Mouse (Mus musculus): ENCODE results near the gene Ngfr. TPM values are rescaled to one million over a fixed set of nuclear protein-coding genes. Genes with fewer than 3 reads are reported as not detected.
A peak's percentile ranks its signal among the peaks of the same experiment; 100 is the strongest.

Ngfr gene
- polyA plus RNA-seq, 1 experiment, result 0.01 TPM

GRCm38 (mm10) chr11:95575791-95576190 lies 11.7 kb downstream of the Ngfr start:
- Histone ChIP-seq H3K4me2 (ENCODE audit: low read depth) (no peak overlapping the region), H3K36me3 (ENCODE audit: control insufficient read depth, insufficient read depth) (no peaks in the 10 kb centered on the region), H3ac (ENCODE audit: control insufficient read depth, insufficient read length) (no peak overlapping the region), H3K27me3 (ENCODE audit: control insufficient read depth, insufficient read depth, insufficient read length) (peaks cover 46% of the 10 kb centered on the region), H3K4me3 (no peak overlapping the region), H3K79me2 (ENCODE audit: control insufficient read depth, insufficient read depth) (no peaks in the 10 kb centered on the region)
- TF ChIP-seq REST (IDR thresholded peaks at IDR 0.05; ENCODE audit: insufficient read depth, insufficient read length) (no peak), SRF (IDR thresholded peaks at IDR 0.05; ENCODE audit: control insufficient read depth, insufficient read length, low read depth) (no peak), TCF3 (IDR thresholded peaks at IDR 0.05; ENCODE audit: insufficient read length, low read depth) (no peak)

GRCm38 (mm10) chr11:95574786-95575334 lies 12.7 kb downstream of the Ngfr start:
- Histone ChIP-seq H3K79me2 (ENCODE audit: control insufficient read depth, insufficient read depth) (no peaks in the 10 kb centered on the region), H3K4me2 (ENCODE audit: low read depth) (no peak overlapping the region), H3K27me3 (ENCODE audit: control insufficient read depth, insufficient read depth, insufficient read length) (peaks cover 46% of the 10 kb centered on the region), H3K36me3 (ENCODE audit: control insufficient read depth, insufficient read depth) (no peaks in the 10 kb centered on the region), H3K4me3 (no peak overlapping the region), H3ac (ENCODE audit: control insufficient read depth, insufficient read length) (no peak overlapping the region)
- TF ChIP-seq MYOG (IDR thresholded peaks at IDR 0.05; ENCODE audit: control insufficient read depth in 1 of 3, insufficient read depth in 1 of 3, insufficient read length in 2 of 3, low read depth in 2 of 3) (peak in 1 of 3 experiments; percentile 16), TCF3 (IDR thresholded peaks at IDR 0.05; ENCODE audit: insufficient read length, low read depth) (no peak), USF1 (IDR thresholded peaks at IDR 0.05; ENCODE audit: low read depth) (no peak), REST (IDR thresholded peaks at IDR 0.05; ENCODE audit: insufficient read depth, insufficient read length) (no peak), MYOD1 (IDR thresholded peaks at IDR 0.05; ENCODE audit: control insufficient read depth in 1 of 3, insufficient read length in 2 of 3, low read depth in 2 of 3) (peak in 1 of 3 experiments; percentile 28), E2F4 (IDR thresholded peaks at IDR 0.05; ENCODE audit: insufficient read depth) (no peak)

- Histone ChIP-seq H3K27me3 (ENCODE audit: control insufficient read depth, insufficient read depth, insufficient read length) (peaks cover 30% of the 10 kb centered on the region), H3K4me2 (ENCODE audit: low read depth) (no peak overlapping the region), H3K36me3 (ENCODE audit: control insufficient read depth, insufficient read depth) (no peaks in the 10 kb centered on the region), H3K4me3 (no peak overlapping the region), H3ac (ENCODE audit: control insufficient read depth, insufficient read length) (no peak overlapping the region), H3K79me2 (ENCODE audit: control insufficient read depth, insufficient read depth) (no peaks in the 10 kb centered on the region)
- TF ChIP-seq TCF12 (IDR thresholded peaks at IDR 0.05; ENCODE audit: insufficient read depth, poor library complexity, severe bottlenecking) (no peak), MAX (IDR thresholded peaks at IDR 0.05; ENCODE audit: low read depth) (no peak), MYOD1 (IDR thresholded peaks at IDR 0.05; ENCODE audit: control insufficient read depth in 1 of 3, insufficient read length in 2 of 3, low read depth in 2 of 3) (no peak)
Measured at GRCm38 (mm10) chr11:95572227-95572626, 15.3 kb downstream of the Ngfr start.

GRCm38 (mm10) chr11:95571755-95572154 lies 15.8 kb downstream of the Ngfr start:
- H3K27me3 ChIP-seq (ENCODE audit: control insufficient read depth, insufficient read depth, insufficient read length), result peaks cover 30% of the 10 kb centered on the region
- no peak overlapping the region for H3K4me3 ChIP-seq
- no peaks in the 10 kb centered on the region for H3K36me3 ChIP-seq (ENCODE audit: control insufficient read depth, insufficient read depth)
- H3K79me2 ChIP-seq (ENCODE audit: control insufficient read depth, insufficient read depth), result no peaks in the 10 kb centered on the region
- peak in 1 of 3 experiments; percentile 89 for TF ChIP-seq MYOG (IDR thresholded peaks at IDR 0.05; ENCODE audit: control insufficient read depth in 1 of 3, insufficient read depth in 1 of 3, insufficient read length in 2 of 3, low read depth in 2 of 3)
- TF ChIP-seq USF1 (IDR thresholded peaks at IDR 0.05; ENCODE audit: low read depth), result no peak
- no peak for TF ChIP-seq REST (IDR thresholded peaks at IDR 0.05; ENCODE audit: insufficient read depth, insufficient read length)
- TF ChIP-seq MYOD1 (IDR thresholded peaks at IDR 0.05; ENCODE audit: control insufficient read depth in 1 of 3, insufficient read length in 2 of 3, low read depth in 2 of 3), result peak in 2 of 3 experiments; percentile 52 to 72
- no peak overlapping the region for H3ac ChIP-seq (ENCODE audit: control insufficient read depth, insufficient read length)
- no peak overlapping the region for H3K4me2 ChIP-seq (ENCODE audit: low read depth)

GRCm38 (mm10) chr11:95570827-95571619 lies 16.5 kb downstream of the Ngfr start:
- no peak overlapping the region for H3K4me3 ChIP-seq
- peak overlapping the region; percentile 2 for H3K4me2 ChIP-seq (ENCODE audit: low read depth)
- peaks cover 30% of the 10 kb centered on the region for H3K27me3 ChIP-seq (ENCODE audit: control insufficient read depth, insufficient read depth, insufficient read length)
- H3ac ChIP-seq (ENCODE audit: control insufficient read depth, insufficient read length), result no peak overlapping the region
- H3K36me3 ChIP-seq (ENCODE audit: control insufficient read depth, insufficient read depth), result no peaks in the 10 kb centered on the region
- TF ChIP-seq MAX (IDR thresholded peaks at IDR 0.05; ENCODE audit: low read depth), result no peak
- H3K79me2 ChIP-seq (ENCODE audit: control insufficient read depth, insufficient read depth), result no peaks in the 10 kb centered on the region

GRCm38 (mm10) chr11:95569908-95570307 lies 17.6 kb downstream of the Ngfr start:
- Histone ChIP-seq H3K4me3 (no peak overlapping the region), H3K36me3 (ENCODE audit: control insufficient read depth, insufficient read depth) (no peaks in the 10 kb centered on the region), H3ac (ENCODE audit: control insufficient read depth, insufficient read length) (no peak overlapping the region), H3K79me2 (ENCODE audit: control insufficient read depth, insufficient read depth) (no peaks in the 10 kb centered on the region), H3K27me3 (ENCODE audit: control insufficient read depth, insufficient read depth, insufficient read length) (peaks cover 26% of the 10 kb centered on the region), H3K4me2 (ENCODE audit: low read depth) (no peak overlapping the region)
- no peak for TF ChIP-seq SRF (IDR thresholded peaks at IDR 0.05; ENCODE audit: control insufficient read depth, insufficient read length, low read depth)
- no peak for TF ChIP-seq POLR2A (IDR thresholded peaks at IDR 0.05; ENCODE audit: insufficient read length, low read depth)
- TF ChIP-seq POLR2AphosphoS2 (IDR thresholded peaks at IDR 0.05; ENCODE audit: insufficient read length, low read depth), result no peak
- TF ChIP-seq MAX (IDR thresholded peaks at IDR 0.05; ENCODE audit: low read depth), result no peak
- no peak for TF ChIP-seq USF1 (IDR thresholded peaks at IDR 0.05; ENCODE audit: low read depth)
- no peak for TF ChIP-seq CEBPB (IDR thresholded peaks at IDR 0.05; ENCODE audit: insufficient read depth, poor library complexity, severe bottlenecking)
- TF ChIP-seq MYOD1 (IDR thresholded peaks at IDR 0.05; ENCODE audit: control insufficient read depth in 1 of 3, insufficient read length in 2 of 3, low read depth in 2 of 3), result no peak
- TF ChIP-seq E2F4 (IDR thresholded peaks at IDR 0.05; ENCODE audit: insufficient read depth), result no peak
- TF ChIP-seq TCF3 (IDR thresholded peaks at IDR 0.05; ENCODE audit: insufficient read length, low read depth), result no peak
- TF ChIP-seq REST (IDR thresholded peaks at IDR 0.05; ENCODE audit: insufficient read depth, insufficient read length), result no peak
- TF ChIP-seq MYOG (IDR thresholded peaks at IDR 0.05; ENCODE audit: control insufficient read depth in 1 of 3, insufficient read depth in 1 of 3, insufficient read length in 2 of 3, low read depth in 2 of 3), result no peak
- no peak for TF ChIP-seq TCF12 (IDR thresholded peaks at IDR 0.05; ENCODE audit: insufficient read depth, poor library complexity, severe bottlenecking)
